Mouse (Mus musculus) natural killer cell, adult 2 months (primary cell): ENCODE measurements around the gene Plxnc1.

Source experiments
- DNase-seq, 2 experiments: peaks; one replicate each; pipeline ENCODE4 v3.0.0; 2022; ENCODE audit warnings: low spot score in 2 of 2

Plxnc1 gene

DNA sequence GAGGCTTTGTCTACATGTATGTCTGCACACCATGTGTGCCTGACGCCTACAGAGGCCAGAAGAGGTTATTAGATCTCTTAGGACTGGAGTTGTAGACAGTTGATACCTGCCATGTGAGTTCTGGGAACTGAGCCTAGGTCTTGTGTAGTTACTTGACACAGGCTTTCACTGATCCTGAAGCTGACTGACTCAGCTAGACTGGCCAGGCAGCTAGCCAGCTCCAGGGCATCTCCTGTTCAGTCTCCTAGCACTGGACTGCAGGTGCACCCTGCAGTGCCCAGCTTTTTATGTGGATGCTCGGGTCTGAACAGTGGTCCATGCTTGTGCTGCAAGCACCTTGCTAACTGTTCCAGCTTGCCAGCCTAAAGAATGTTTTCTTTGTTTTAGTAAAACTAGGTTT is 197.6 kb downstream of the Plxnc1 start:
- no peak for DNase-seq

DNA sequence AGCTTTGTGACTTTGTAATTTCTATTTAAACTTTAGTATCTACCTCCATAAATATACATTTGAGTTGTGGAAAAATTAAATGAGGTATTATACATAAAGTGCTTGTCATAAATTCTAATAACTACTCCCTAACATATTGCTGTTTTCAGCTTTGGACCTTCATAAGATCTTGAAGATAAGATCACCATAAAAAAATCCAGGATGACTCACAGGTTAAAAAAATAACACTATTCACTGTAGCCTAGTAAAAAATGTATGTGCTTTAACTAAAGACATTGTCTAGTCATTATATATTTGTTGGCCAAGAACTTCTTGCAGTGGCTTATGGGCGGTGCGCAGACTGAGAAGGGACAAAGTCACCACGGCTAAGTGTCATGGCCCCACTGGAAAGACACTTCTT is 203.2 kb downstream of the Plxnc1 start:
- no peak for DNase-seq
